Mouse (Mus musculus): ENCODE measurements around the gene Klf6.

GRCm38 (mm10) chr13:5899641-5900040, 38.4 kb downstream of the Klf6 start:
- no peak for TF ChIP-seq GATA1 (IDR thresholded peaks at IDR 0.05; ENCODE audit: borderline replicate concordance, low read length)
- TF ChIP-seq CTCF (IDR thresholded peaks at IDR 0.05; ENCODE audit: low read depth, low read length) = no peak

All from G1E (cell line).